Mouse (Mus musculus): ENCODE measurements around the gene Afg1l. TPM values are rescaled to one million over a fixed set of nuclear protein-coding genes. Genes with fewer than 3 reads are reported as not detected.

Gene Afg1l
- total and polyA plus RNA-seq, 2 experiments from 2014 or later = 7.9 to 8.1 TPM

- TF ChIP-seq CTCF (IDR thresholded peaks at IDR 0.05; ENCODE audit: low read depth) = no peak
- H3K36me3 ChIP-seq (ENCODE audit: insufficient read depth, low read length) = no peaks in the 10 kb centered on the region
- H3K4me1 ChIP-seq (ENCODE audit: insufficient read depth, low read length) = no peaks in the 10 kb centered on the region
- no peak overlapping the region for H3K9ac ChIP-seq (replicated peaks; ENCODE audit: low read length)
- no peaks in the 10 kb centered on the region for H3K9me3 ChIP-seq (ENCODE audit: low read length)
- H3K4me3 ChIP-seq (ENCODE audit: low read length) = no peak overlapping the region
- no peak for ATAC-seq
- WGBS = 21% methylated on average over 6 of the region's 6 CpGs
- no peak overlapping the region for H3K4me2 ChIP-seq (ENCODE audit: low read depth, low read length)
- no peaks in the 10 kb centered on the region for H3K27me3 ChIP-seq (ENCODE audit: insufficient read depth, low read length)
- H3K27ac ChIP-seq = no peak overlapping the region
- DNase-seq (ENCODE audit: low spot score) = no peak
These were observed 94.7 kb downstream of the Afg1l start for GRCm38 (mm10) chr10:42383708-42384107.

GRCm38 (mm10) chr10:42364216-42364615, 114.1 kb downstream of the Afg1l start:
- WGBS = 77% methylated on average over 10 of the region's 10 CpGs
- Histone ChIP-seq H3K27ac (no peak overlapping the region), H3K27me3 (ENCODE audit: insufficient read depth, low read length) (no peaks in the 10 kb centered on the region), H3K4me1 (ENCODE audit: insufficient read depth, low read length) (no peaks in the 10 kb centered on the region), H3K9ac (replicated peaks; ENCODE audit: low read length) (no peak overlapping the region), H3K9me3 (ENCODE audit: low read length) (peaks cover 4% of the 10 kb centered on the region; the same call in 1 of the 2 replicates), H3K36me3 (ENCODE audit: insufficient read depth, low read length) (no peaks in the 10 kb centered on the region), H3K4me2 (ENCODE audit: low read depth, low read length) (no peak overlapping the region), H3K4me3 (ENCODE audit: low read length) (no peak overlapping the region)
- ATAC-seq (peak; percentile 51; the same call in 1 of the 2 replicates), DNase-seq (ENCODE audit: low spot score) (peak; percentile 26)
- no peak for TF ChIP-seq CTCF (IDR thresholded peaks at IDR 0.05; ENCODE audit: low read depth)

- no peak overlapping the region for H3K4me3 ChIP-seq (ENCODE audit: low read length)
- 45% methylated on average over 3 of the region's 3 CpGs for WGBS
- ATAC-seq (no peak), DNase-seq (ENCODE audit: low spot score) (no peak)
- no peaks in the 10 kb centered on the region for H3K4me1 ChIP-seq (ENCODE audit: insufficient read depth, low read length)
- peak; percentile 53 for TF ChIP-seq CTCF (IDR thresholded peaks at IDR 0.05; ENCODE audit: low read depth)
- no peak overlapping the region for H3K27ac ChIP-seq
- no peaks in the 10 kb centered on the region for H3K9me3 ChIP-seq (ENCODE audit: low read length)
- H3K4me2 ChIP-seq (ENCODE audit: low read depth, low read length) = no peak overlapping the region
- no peak overlapping the region for H3K9ac ChIP-seq (replicated peaks; ENCODE audit: low read length)
- no peaks in the 10 kb centered on the region for H3K36me3 ChIP-seq (ENCODE audit: insufficient read depth, low read length)
- no peaks in the 10 kb centered on the region for H3K27me3 ChIP-seq (ENCODE audit: insufficient read depth, low read length)
These were observed 122.4 kb downstream of the Afg1l start for GRCm38 (mm10) chr10:42355980-42356379.

- ATAC-seq = no peak
- 80% methylated on average over 5 of the region's 5 CpGs for WGBS
- no peak for TF ChIP-seq CTCF (IDR thresholded peaks at IDR 0.05; ENCODE audit: low read depth)
These were observed 130.4 kb downstream of the Afg1l start for GRCm38 (mm10) chr10:42347986-42348385.

GRCm38 (mm10) chr10:42347127-42347526, 131.2 kb downstream of the Afg1l start:
- DNase-seq (ENCODE audit: low spot score) (peak; percentile 58), ATAC-seq (no peak)
- Histone ChIP-seq H3K9ac (replicated peaks; ENCODE audit: low read length) (no peak overlapping the region), H3K4me3 (ENCODE audit: low read length) (no peak overlapping the region), H3K9me3 (ENCODE audit: low read length) (no peaks in the 10 kb centered on the region), H3K27me3 (ENCODE audit: insufficient read depth, low read length) (no peaks in the 10 kb centered on the region), H3K36me3 (ENCODE audit: insufficient read depth, low read length) (no peaks in the 10 kb centered on the region), H3K4me2 (ENCODE audit: low read depth, low read length) (no peak overlapping the region), H3K27ac (peak overlapping the region; percentile 27; the same call in 1 of the 2 replicates), H3K4me1 (ENCODE audit: insufficient read depth, low read length) (no peaks in the 10 kb centered on the region)
- 51% methylated on average over 5 of the region's 5 CpGs for WGBS
- no peak for TF ChIP-seq CTCF (IDR thresholded peaks at IDR 0.05; ENCODE audit: low read depth)

More at GRCm38 (mm10) chr10:42347986-42348385, 130.4 kb downstream of the Afg1l start:
- Histone ChIP-seq H3K4me1 (ENCODE audit: insufficient read depth, low read length) (no peaks in the 10 kb centered on the region), H3K4me3 (ENCODE audit: low read length) (no peak overlapping the region), H3K4me2 (ENCODE audit: low read depth, low read length) (no peak overlapping the region), H3K27ac (no peak overlapping the region), H3K9me3 (ENCODE audit: low read length) (no peaks in the 10 kb centered on the region), H3K36me3 (ENCODE audit: insufficient read depth, low read length) (no peaks in the 10 kb centered on the region), H3K27me3 (ENCODE audit: insufficient read depth, low read length) (no peaks in the 10 kb centered on the region), H3K9ac (replicated peaks; ENCODE audit: low read length) (no peak overlapping the region)
- no peak for DNase-seq (ENCODE audit: low spot score)

- H3K4me2 ChIP-seq (ENCODE audit: low read depth, low read length) = no peak overlapping the region
- no peaks in the 10 kb centered on the region for H3K27me3 ChIP-seq (ENCODE audit: insufficient read depth, low read length)
- no peaks in the 10 kb centered on the region for H3K9me3 ChIP-seq (ENCODE audit: low read length)
- no peak overlapping the region for H3K4me3 ChIP-seq (ENCODE audit: low read length)
- H3K9ac ChIP-seq (replicated peaks; ENCODE audit: low read length) = no peak overlapping the region
- ATAC-seq = peak; percentile 58; the same call in 1 of the 2 replicates
- peak; percentile 57 for DNase-seq (ENCODE audit: low spot score)
- no peaks in the 10 kb centered on the region for H3K4me1 ChIP-seq (ENCODE audit: insufficient read depth, low read length)
- TF ChIP-seq CTCF (IDR thresholded peaks at IDR 0.05; ENCODE audit: low read depth) = no peak
- H3K36me3 ChIP-seq (ENCODE audit: insufficient read depth, low read length) = no peaks in the 10 kb centered on the region
- no peak overlapping the region for H3K27ac ChIP-seq
- WGBS = 28% methylated on average over 12 of the region's 12 CpGs
These were observed 132.0 kb downstream of the Afg1l start for GRCm38 (mm10) chr10:42346179-42346877.

GRCm38 (mm10) chr10:42342714-42343113, 135.7 kb downstream of the Afg1l start:
- H3K9me3 ChIP-seq (ENCODE audit: low read length) = no peaks in the 10 kb centered on the region
- no peaks in the 10 kb centered on the region for H3K27me3 ChIP-seq (ENCODE audit: insufficient read depth, low read length)
- TF ChIP-seq CTCF (IDR thresholded peaks at IDR 0.05; ENCODE audit: low read depth) = no peak
- no peak overlapping the region for H3K27ac ChIP-seq
- WGBS = over 99% methylated on average over 5 of the region's 5 CpGs
- H3K4me3 ChIP-seq (ENCODE audit: low read length) = no peak overlapping the region
- H3K4me2 ChIP-seq (ENCODE audit: low read depth, low read length) = no peak overlapping the region
- no peaks in the 10 kb centered on the region for H3K36me3 ChIP-seq (ENCODE audit: insufficient read depth, low read length)
- ATAC-seq (no peak), DNase-seq (ENCODE audit: low spot score) (no peak)
- 0 out of 2 replicates have a peak, but pooled peaks cover 4% of the 10 kb centered on the region for H3K4me1 ChIP-seq (ENCODE audit: insufficient read depth, low read length)
- H3K9ac ChIP-seq (replicated peaks; ENCODE audit: low read length) = no peak overlapping the region

Data from hindbrain, postnatal 0 days (tissue).